Mouse (Mus musculus): ENCODE results near the gene Copz1. TPM values are rescaled to one million over a fixed set of nuclear protein-coding genes. Genes with fewer than 3 reads are reported as not detected.

Copz1 gene
- 130 and 134 TPM in 2 replicates for polyA plus RNA-seq (2021; fragmentation: Nextera tagmentation)
- long read RNA-seq, experiment 1, transcript Copz1-201 (9 exons, 1,676 nt) = major isoform, 150 of 173 reads
- long read RNA-seq, experiment 1, partial matches to known transcripts = 15 of 173 reads
- long read RNA-seq, experiment 1, other reads (novel, unspliced or antisense) = 8 of 173 reads
- long read RNA-seq, experiment 2, transcript Copz1-201 (9 exons, 1,676 nt) = major isoform, 474 of 526 reads
- long read RNA-seq, experiment 2, partial matches to known transcripts = 13 of 526 reads
- long read RNA-seq, experiment 2, other reads (novel, unspliced or antisense) = 35 of 526 reads

GRCm38 (mm10) chr15:103272419-103273279, at the start of gene Copz1:
Gene Copz1, plus strand, starts transcription at chr15:103272714.

GRCm38 (mm10) chr15:103239685-103240159, 32.8 kb upstream of the Copz1 start, which contains the start of gene Cbx5:
Gene Cbx5, minus strand, starts transcription at chr15:103239816.

GRCm38 (mm10) chr15:103240160-103241028, 32.1 kb upstream of the Copz1 start, which contains the start of gene Hnrnpa1:
Gene Hnrnpa1, plus strand, starts transcription at chr15:103240432.

GRCm38 (mm10) chr15:103257790-103258728, 14.5 kb upstream of the Copz1 start, which contains the start of gene Nfe2:
Gene Nfe2, minus strand, starts transcription at chr15:103258403.

GRCm38 (mm10) chr15:103310365-103310910, 37.9 kb downstream of the Copz1 start, which contains the start of gene Gpr84:
Gene Gpr84, minus strand, starts transcription at chr15:103310612.

GRCm38 (mm10) chr15:103339961-103340337, 67.4 kb downstream of the Copz1 start, which contains the start of gene Zfp385a:
Gene Zfp385a, minus strand, starts transcription at chr15:103340093.

Small RNA genes within 50 kb of the gene (microRNA-seq; reads per million reads assigned to microRNA genes)
- gene Mir148b = 128 reads per million, percentile 61 among the genes with 10 or more reads in this experiment

Other genes starting within 250 kb of the Copz1 start
- 7.3 and 7.7 TPM in 2 replicates for gene Smug1, start 105.6 kb upstream of the Copz1 start, polyA plus RNA-seq (2021; fragmentation: Nextera tagmentation)
- 84.7 and 97.7 TPM in 2 replicates for gene Cbx5, start 32.9 kb upstream of the Copz1 start, polyA plus RNA-seq (2021; fragmentation: Nextera tagmentation)
- 214 and 277 TPM in 2 replicates for gene Hnrnpa1, start 32.3 kb upstream of the Copz1 start, polyA plus RNA-seq (2021; fragmentation: Nextera tagmentation)
- not detected in 2 replicates for gene Nfe2, start 14.3 kb upstream of the Copz1 start, polyA plus RNA-seq (2021; fragmentation: Nextera tagmentation)
- gene Gpr84, start 37.9 kb downstream of the Copz1 start, polyA plus RNA-seq (2021; fragmentation: Nextera tagmentation) = 1.5 and 1.7 TPM in 2 replicates
- gene Zfp385a, start 67.4 kb downstream of the Copz1 start, polyA plus RNA-seq (2021; fragmentation: Nextera tagmentation) = 16.1 and 20.8 TPM in 2 replicates
- 0.51 and 0.52 TPM in 2 replicates for gene Itga5, start 94.0 kb downstream of the Copz1 start, polyA plus RNA-seq (2021; fragmentation: Nextera tagmentation)
- gene Gtsf1, start 157.8 kb downstream of the Copz1 start, polyA plus RNA-seq (2021; fragmentation: Nextera tagmentation) = 0.36 TPM in 1 of 2 replicates, not detected in the other
- not detected in 2 replicates for gene Gtsf2, start 175.8 kb downstream of the Copz1 start, polyA plus RNA-seq (2021; fragmentation: Nextera tagmentation)
- 2.3 and 2.5 TPM in 2 replicates for gene Nckap1l, start 181.1 kb downstream of the Copz1 start, polyA plus RNA-seq (2021; fragmentation: Nextera tagmentation)
- gene Pde1b, start 230.3 kb downstream of the Copz1 start, polyA plus RNA-seq (2021; fragmentation: Nextera tagmentation) = 23.5 and 23.6 TPM in 2 replicates